Mouse (Mus musculus) G1E (cell line): Measurements from ENCODE around the gene Dis3.

Experiments
- CTCF ChIP-seq: IDR thresholded peaks from 2 replicates; pipeline ENCODE4 v1.5.1; 2012; ENCODE audit warnings: low read depth, low read length, inconsistent platforms, mixed read lengths
- GATA1 ChIP-seq: IDR thresholded peaks from 2 replicates; pipeline ENCODE4 v1.6.1; 2012; ENCODE audit warnings: borderline replicate concordance, low read length, inconsistent platforms, mixed read lengths

GRCm38 (mm10) chr14:99106671-99107070 lies 7.1 kb upstream of the Dis3 start:
- TF ChIP-seq CTCF, result no peak
- TF ChIP-seq GATA1, result no peak
